Mouse (Mus musculus): ENCODE measurements around the gene Clrn3. TPM values are rescaled to one million over a fixed set of nuclear protein-coding genes. Genes with fewer than 3 reads are reported as not detected.

The Clrn3 gene
- total RNA-seq, 2 experiments from 2014 or later, result not detected

DNA sequence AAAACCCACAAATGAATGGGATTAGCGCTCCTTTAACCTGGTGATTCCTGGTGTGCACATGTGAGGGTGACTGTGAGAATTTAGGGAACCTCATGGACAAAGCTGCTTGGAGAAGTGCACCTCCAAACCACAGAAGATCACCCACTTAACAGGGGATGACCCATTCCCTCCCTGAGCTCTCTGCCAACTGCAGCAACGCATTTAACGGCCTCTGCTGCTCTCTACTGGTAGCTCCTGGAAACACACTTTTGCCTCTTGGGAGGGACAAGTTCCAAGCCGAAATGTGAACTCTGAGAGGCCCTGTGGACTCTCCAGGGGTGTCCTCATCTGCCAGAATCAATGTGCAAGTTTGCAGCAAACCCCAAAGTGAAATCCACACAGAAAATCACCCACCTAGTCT lies 41.0 kb downstream of the Clrn3 start:
- peak; percentile 18 for DNase-seq

DNA sequence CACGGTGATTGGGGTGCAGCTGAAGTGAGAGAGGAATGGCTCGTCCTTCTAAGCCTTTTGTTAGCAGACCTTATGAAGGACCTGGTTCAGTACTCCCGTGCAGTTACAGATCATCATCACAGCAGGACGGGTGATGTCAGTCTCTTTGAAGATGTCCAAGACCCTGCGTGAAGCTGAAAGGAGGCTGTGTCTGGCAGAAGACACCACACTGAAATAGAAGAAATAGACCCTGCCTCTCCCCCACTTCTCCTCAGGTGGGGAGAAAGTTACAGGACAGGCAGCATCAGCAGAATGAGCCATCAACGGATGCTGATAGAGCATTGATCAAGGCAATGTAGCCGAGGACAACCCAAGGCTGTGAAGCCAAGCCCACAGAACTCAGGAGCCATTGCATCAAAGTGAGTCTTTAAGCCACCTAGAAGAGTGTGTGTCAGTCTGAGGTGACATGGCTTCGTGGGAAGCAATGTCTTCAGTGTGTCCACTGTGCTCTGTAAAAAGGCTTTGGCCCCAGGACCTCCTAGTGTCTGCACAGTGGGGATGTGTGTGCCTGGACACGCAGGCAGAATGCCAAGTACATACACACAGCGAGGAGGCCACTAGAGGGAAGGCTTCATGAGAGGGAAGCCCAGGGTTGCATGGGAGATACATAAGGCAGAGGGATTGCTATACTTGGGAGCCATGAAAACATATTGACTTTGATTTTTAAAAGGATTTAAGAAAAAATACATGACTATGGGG lies 41.6 kb downstream of the Clrn3 start:
- DNase-seq, result no peak

DNA sequence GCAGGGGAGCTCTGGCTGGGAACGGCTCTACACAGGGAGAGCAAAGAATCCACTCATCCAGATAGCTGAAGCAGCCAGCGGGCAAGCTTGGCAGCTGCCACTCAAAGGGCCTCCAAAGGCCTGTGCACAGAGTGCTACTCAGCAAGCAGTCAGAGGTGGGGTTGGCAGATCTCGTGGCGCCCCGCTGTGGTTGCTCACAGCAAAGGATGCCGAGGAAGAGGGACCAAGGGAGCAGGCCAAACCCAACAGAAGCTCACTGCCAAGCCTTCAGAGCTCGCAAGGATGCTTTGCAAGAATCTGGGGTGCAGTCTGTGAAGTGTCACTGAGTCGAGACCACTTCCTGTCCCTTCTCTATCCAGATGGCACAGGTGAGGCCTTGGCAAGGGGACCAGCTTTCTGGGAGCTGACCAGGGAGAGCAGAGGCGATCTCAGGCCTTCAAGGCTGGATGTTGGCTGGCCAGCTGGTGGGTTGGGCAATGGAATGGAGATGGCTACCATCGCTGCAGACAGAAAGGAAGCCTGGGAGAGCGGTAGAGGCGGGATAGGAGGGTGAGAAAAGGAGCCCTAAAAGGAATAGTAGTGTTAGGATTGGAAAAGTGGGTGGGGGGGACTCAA lies 42.6 kb downstream of the Clrn3 start:
- DNase-seq, result no peak

DNA sequence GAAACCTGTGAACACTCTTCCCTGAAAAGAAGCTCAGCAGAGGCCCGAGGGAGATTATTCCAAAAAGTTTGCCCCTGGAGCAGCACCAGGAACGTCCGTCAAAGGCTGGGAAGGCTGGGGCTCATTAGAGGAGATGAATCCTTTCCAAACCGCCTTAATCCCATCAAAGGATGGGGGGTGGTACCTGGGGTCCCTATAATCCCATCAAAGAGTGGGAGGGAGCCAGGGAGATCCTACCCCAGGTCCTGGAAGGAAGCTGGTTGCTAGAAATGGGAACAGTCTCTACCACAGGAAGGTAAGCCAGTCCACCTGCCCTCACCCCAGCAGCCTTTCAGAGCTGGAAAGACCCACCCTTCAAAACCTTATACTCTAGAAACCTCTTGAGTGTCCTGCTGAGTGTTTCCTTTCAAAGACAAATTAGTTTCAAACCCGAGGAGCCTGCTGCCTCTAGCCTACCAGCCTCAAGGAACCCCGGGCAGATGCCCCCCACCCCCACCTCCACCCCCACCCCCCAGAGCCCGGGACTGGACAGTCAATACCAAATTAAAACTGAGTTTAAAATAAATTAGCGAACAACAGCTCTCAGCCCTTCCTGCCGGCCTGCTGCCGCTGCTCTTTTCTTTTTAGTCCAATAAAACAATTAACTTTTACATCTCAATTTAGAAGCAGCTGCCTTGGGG lies 43.2 kb downstream of the Clrn3 start:
- no peak for DNase-seq

DNA sequence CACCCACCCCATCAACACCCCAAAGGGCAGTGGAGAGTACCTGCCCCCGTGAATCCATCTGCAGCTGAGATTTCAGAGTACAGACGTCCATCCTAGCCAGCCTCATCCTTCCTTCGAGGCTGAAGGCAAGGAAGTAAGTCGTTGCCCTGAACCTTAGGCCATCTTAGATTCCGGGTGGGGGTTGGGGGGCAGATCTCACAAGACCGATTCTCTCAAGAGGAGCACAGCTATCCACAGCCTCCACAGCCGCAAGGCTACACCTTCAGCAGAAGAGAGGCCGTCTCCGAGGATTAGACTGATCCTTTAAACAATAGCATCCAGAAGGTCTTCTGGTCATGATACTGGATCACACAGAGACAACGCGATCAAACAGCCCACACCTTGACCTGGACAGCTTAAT lies 44.1 kb downstream of the Clrn3 start:
- DNase-seq, result no peak

DNA sequence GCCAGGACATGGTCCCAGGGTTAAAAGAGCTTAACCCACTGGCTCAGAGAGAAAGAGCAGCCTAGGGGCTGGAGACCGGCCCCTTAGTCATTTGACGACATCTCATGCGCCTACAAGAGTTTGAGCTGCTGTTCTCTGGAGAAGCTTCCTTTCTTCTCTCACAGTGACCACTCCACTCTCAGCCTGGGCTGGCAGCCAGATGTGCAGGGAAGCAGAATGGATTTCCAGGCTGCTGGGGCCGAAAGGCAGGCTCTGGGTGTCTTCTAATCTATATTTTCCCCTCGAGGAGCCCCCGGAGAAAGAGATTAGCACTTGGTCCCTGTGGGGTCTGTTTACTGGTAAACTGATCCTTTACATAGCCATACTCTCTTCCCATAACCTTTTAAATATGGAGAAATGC lies 44.7 kb downstream of the Clrn3 start:
- DNase-seq, result no peak

DNA sequence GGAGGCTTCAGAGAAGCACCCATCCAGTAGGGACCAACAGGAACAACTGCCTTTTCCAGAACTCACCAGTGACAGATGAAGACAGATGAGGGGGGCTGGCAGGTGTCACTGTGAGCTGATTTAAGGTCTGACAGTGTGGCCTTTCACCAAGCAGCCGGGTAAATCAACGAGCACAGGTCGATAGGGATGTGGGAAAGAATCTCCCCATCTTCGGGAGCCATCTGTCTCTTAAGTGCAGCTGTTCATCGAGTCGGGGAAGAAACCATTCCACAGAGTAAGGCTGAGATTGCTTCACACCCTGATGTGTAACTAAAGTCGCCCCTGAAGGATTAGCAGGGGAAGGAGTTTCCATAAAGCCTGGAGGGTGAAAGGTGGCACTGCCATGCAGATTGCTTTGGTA lies 47.3 kb downstream of the Clrn3 start:
- DNase-seq, result no peak

DNA sequence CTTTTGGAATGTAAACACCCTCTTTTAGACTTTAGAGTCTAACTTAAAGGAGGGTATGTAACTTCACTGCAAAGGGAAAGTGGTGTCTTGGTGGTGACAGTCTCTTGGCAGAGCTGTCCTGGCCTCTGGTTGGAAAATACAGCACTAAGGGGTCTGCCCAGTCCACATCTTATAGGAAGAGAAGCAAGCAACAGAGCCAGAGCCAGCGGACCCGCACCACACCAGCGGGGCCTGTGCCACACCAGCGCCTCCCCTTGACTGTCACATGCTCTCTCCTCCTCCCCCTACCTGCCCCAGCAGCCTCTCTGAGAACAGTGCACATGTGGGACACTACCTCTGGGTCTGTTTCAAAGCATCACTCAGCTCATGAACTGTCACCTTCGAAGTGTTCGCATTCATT lies 48.5 kb downstream of the Clrn3 start:
- DNase-seq, result no peak

DNA sequence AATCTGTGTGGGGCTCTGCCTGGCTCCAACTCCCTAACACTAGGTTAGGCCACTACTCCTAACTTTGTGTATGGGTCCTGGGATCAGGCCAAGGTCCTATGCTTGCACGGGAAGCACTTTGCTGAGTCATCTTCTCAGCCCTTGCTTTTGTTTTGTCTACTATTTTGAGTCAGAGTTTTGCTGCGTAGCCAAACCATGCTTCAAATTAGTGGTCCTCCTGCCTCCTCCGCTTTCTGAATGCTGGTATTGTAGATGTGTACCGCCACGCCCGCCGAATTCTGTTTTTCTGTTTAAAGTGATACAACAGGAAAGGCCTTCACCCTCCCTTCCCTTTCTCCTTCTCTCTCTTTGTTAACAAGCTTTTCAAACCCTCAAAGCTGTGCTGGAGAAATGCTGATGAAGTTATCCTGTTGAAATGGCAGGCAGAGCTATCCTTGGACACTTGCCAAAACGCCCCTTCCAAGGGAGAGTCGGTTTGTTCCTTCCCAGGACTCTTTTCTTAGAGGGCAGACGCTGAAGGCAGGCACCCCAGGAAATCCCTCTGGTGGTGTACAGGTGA lies 49.1 kb downstream of the Clrn3 start:
- DNase-seq, result no peak

DNA sequence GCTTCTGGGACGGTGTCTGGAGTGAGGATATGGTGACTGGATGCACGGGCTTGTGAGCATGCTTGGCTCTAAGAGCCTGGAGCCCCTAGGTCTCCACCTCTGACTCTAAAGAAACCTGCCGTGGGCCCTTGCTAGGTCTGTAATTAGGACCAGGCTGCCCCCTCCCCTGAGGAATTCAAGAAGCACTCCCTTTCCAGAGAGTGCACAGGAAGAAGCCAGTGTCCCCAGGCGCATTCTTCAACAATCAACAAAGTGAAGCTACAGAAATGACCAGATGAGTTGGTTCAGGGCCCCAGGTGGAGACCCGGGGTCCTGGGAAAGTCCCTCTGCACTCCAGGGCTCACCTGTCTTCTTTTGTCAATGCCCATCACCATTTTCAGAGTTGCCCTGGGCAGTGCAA lies 51.2 kb downstream of the Clrn3 start:
- DNase-seq, result no peak

DNA sequence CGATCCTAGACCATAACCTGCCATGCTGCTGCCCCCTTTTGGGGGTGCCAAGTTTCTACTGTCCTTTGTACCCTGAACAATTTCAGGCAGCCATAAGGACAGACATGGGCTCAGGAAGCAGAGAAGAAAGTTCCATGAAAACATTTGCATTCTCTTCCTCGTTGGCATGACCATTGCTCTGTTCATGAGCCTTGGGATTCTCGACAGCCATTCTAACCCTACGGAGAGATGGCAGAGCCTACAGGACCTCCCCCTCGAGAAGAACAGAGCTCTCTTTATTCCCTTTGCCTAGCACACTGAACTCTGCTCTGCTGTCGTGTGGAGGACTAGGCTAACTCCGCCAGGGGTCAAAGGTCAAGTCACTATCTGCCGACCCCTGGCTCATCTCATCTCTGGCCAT lies 52.5 kb downstream of the Clrn3 start:
- DNase-seq, result no peak

DNA sequence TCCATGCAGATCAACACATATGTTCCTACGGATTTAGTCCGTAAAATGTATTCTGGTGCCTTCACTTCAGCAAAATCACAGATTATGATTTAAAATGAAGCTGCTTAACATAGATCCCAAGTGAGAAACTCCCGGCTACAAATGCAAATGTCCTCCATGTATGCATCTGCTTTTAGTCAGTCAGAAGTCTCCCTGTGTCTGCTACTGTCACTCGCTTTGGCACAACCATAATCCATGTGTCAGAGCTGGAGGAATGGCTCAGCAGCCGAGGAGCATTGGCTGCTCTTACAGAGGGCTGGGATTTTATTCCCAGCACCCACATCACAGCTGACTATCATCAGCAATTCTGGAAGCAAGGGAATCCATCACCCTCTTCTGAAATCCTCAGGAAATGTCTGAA lies 58.1 kb downstream of the Clrn3 start:
- no peak for DNase-seq

DNA sequence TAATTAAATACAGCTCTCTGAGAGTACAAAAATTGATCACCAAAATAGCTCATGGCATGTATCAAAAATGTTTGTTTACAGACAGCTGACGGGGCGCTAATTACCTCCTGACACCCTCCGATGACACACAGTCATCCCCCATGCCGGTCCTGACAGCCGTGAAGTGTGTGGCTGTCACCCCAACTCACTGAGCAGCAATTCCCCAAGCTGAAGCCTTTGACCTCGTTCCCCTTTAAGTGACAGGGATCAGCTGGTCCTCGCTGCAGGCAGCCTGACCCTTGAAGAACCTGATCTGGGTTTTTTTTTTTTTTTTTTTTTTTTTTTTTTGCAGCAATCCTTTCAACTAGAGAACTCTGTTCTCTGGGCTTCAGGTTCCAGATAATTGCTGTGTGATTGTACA lies 59.8 kb downstream of the Clrn3 start:
- no peak for DNase-seq

DNA sequence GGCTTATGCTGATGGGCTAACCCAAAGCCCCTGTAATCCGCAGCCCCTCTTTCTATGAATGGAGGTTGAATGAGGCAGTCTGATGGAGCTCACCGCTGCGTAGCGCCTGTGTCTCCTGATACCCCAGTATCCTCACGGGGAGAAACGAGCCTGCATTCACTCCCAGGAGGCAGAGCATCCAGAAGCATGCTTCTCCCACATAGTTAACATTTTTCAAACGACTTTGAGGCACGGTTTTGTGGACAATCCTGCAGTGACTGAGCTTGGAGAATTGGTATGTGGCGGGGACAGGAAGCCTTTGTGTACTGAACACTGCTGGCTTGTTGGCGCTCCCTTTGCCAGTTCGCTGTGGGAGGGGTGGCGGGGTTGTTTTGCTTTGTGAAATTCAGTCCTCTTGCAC lies 63.2 kb downstream of the Clrn3 start:
- DNase-seq, result no peak

DNA sequence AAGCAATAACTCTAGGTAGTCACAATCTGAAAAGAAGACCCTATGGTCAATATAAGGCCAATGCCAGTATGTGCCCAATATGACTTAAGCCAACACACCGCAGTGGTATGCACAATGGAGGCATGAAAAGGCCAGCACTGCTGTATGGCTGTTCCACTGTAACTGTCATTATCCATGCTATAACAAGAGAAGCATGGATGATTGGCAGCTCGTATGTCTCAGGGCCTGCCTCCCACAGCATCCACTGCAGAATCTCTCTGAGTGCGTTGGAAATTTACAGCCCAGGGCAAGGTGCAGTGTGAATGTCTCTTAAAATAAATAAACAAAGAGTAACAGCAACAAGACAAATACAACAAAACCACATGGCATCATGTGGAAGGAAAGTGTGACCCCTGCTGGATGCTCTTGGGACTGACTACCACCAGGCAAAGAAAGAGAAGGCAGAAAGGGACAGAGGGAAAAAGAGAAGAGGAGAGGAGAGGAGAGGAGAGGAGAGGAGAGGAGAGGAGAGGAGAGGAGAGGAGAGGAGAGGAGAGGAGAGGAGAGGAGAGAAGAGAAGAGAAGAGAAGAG lies 63.7 kb downstream of the Clrn3 start:
- no peak for DNase-seq

Small RNAs within 50 kb of the gene (microRNA-seq; reads per million reads assigned to microRNA genes)
- 0 reads per million in 2 experiments for gene Mir1962 (ENCODE audit: borderline replicate concordance in 2 of 2)

Other genes starting within 250 kb of the Clrn3 start
- gene Foxi2, start 118.3 kb downstream of the Clrn3 start, total RNA-seq (2021), result not detected
- gene Ptpre, start 8.8 kb upstream of the Clrn3 start, total RNA-seq (2021), result 1 to 10 TPM; 1.9 to 2.1 TPM
- 1 to 10 TPM; 1.6 to 2.5 TPM for gene Mki67, start 187.7 kb upstream of the Clrn3 start, total RNA-seq (2021)